Mouse (Mus musculus) heart, adult 2 months (tissue): ENCODE results near the gene Hsd17b7.

Source experiments
- CTCF ChIP-seq: fragments of 200-600 bp; IDR thresholded peaks from 2 replicates; pipeline ENCODE4 v1.8.1; 2022; ENCODE audit warnings: antibody characterized with exemption, mild to moderate bottlenecking, moderate library complexity
- POLR2A ChIP-seq: fragments of 200-500 bp; IDR thresholded peaks from 2 replicates; pipeline ENCODE4 v1.6.1; 2011; ENCODE audit warnings: mild to moderate bottlenecking, low read depth, low read length, control low read depth; ENCODE audit not compliant: insufficient read depth

DNA sequence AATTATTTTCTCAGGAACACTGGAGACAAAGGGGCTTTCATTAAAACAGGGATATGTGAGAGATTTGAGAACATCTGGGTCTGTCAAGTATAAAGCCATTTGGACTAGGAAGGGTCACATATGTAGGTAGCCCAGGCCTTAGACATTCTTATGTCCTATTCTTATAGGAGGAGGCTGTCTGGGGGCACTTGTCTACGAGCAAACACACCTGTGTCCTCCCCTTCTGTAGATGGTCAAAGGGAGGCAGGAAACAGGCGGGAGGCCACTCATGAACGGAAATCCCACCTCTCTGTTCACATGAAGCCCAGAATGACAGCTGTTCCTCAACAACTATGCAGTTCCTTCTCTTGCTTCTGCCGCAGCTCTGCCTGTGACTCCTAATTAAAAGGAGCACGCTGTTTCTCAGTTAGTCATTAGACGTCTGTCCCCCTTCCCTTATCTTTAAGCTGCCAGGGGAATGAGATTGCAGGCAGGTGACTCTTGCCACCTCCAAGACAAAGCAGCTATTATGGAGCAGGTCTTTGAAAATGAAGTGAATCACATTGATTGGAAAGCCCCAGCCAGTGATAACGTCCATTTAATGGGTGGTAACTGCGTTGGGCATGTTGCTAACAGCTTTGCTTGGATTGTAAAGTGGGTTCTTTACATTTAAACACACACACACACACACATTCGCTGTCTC is 51.8 kb downstream of the Hsd17b7 start:
- TF ChIP-seq POLR2A: no peak
- TF ChIP-seq CTCF: no peak
